Mouse (Mus musculus) ES-Bruce4 (cell line): ENCODE measurements around the gene Pdik1l.

Experiments
- EP300 ChIP-seq: IDR thresholded peaks from 2 replicates; pipeline ENCODE4 v1.6.1; 2011; ENCODE audit warnings: low read depth, low read length; ENCODE audit not compliant: insufficient read depth
- POLR2A ChIP-seq: IDR thresholded peaks from one replicate; pipeline ENCODE4 v1.8.1; 2011; ENCODE audit warnings: low read length; ENCODE audit not compliant: insufficient read depth

GRCm38 (mm10) chr4:134271979-134272378 is 15.7 kb downstream of the Pdik1l start:
- TF ChIP-seq POLR2A (no peak), EP300 (no peak)
